Mouse (Mus musculus) hindbrain, embryonic 15.5 days (tissue): ENCODE measurements around the gene Nudt14. TPM values are rescaled to one million over a fixed set of nuclear protein-coding genes. Genes with fewer than 3 reads are reported as not detected.

Source experiments
- ATAC-seq: fragments of 200-750 bp; cut with Nextera tagmentation; 2 replicates; pipeline ENCODE4 v1.8.0; 2017; ENCODE audit warnings: low read depth, moderate number of reproducible peaks, moderate TSS enrichment; ENCODE audit not compliant: low FRiP score
- H3K27ac ChIP-seq: fragments of 300-500 bp; sonication (generic); replicated peaks from 2 replicates; pipeline ENCODE4 v1.5.1; 2015; ENCODE audit warnings: mild to moderate bottlenecking, inconsistent platforms
- H3K27me3 ChIP-seq: fragments of 300-500 bp; sonication (generic); 2 replicates; pipeline ENCODE4 v1.6.1; 2015; ENCODE audit warnings: control low read depth, inconsistent platforms
- H3K36me3 ChIP-seq: fragments of 300-500 bp; sonication (generic); 2 replicates; pipeline ENCODE4 v1.6.1; 2015; ENCODE audit warnings: control low read depth, inconsistent platforms
- H3K4me1 ChIP-seq: fragments of 300-500 bp; sonication (generic); replicated peaks from 2 replicates; pipeline ENCODE4 v1.6.1; 2015; ENCODE audit warnings: control low read depth, inconsistent platforms
- H3K4me2 ChIP-seq: fragments of 300-500 bp; sonication (generic); 2 replicates; pipeline ENCODE4 v1.6.1; 2015; ENCODE audit warnings: moderate library complexity, mild to moderate bottlenecking, inconsistent platforms
- H3K4me3 ChIP-seq: fragments of 300-500 bp; sonication (generic); 2 replicates; pipeline ENCODE4 v1.5.1; 2015; ENCODE audit warnings: mild to moderate bottlenecking, inconsistent platforms
- H3K9ac ChIP-seq: fragments of 300-500 bp; sonication (generic); 2 replicates; pipeline ENCODE4 v1.6.1; 2015; ENCODE audit warnings: inconsistent platforms
- H3K9me3 ChIP-seq: fragments of 300-500 bp; sonication (generic); 2 replicates; pipeline ENCODE4 v1.6.1; 2016; ENCODE audit warnings: control low read depth, inconsistent platforms
- WGBS: fragments of 180-500 bp; shearing (Covaris S2); methylation state at CpG from one replicate; pipeline ENCODE4 v1.1.7; 2015; 5-methylcytosine and 5-hydroxymethylcytosine counted together
- polyA plus RNA-seq: library from polyadenylated mRNA; unstranded; fragments of >200 nt; fragmentation: Nextera tagmentation; extraction: Ambion mirVana; gene quantifications from 2 replicates; pipeline ENCODE4 v1.2.1, GENCODE M21; 2015

Gene Nudt14
- polyA plus RNA-seq, 1 experiment from 2014 or later, result 60.9 TPM

DNA sequence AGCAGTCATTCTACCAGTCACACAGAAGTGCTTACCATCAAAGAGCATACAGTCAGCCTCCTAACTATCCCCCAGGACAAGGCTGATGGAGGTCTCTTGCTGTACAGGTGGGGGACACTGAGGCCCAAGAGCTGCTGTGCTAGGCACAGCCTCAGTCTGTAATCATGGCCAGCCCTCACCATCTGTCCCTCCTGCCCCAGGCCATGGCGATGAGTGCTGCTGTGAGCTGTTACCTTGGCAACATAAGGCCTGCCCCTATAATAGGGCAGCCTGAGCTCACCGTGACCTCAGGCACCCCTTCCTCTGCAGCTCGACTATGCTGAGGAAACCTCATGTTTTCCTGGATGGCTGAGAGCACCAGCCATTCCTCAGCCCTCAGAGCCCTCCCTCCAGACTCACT, 19.4 kb downstream of the Nudt14 start:
- Histone ChIP-seq H3K9me3 (no peaks in the 10 kb centered on the region), H3K36me3 (peaks cover 9% of the 10 kb centered on the region), H3K9ac (no peak overlapping the region), H3K4me1 (peaks cover 32% of the 10 kb centered on the region), H3K4me2 (no peak overlapping the region), H3K27me3 (no peaks in the 10 kb centered on the region), H3K27ac (no peak overlapping the region), H3K4me3 (no peak overlapping the region)
- 12% methylated on average over 3 of the region's 3 CpGs for WGBS
- no peak for ATAC-seq

DNA sequence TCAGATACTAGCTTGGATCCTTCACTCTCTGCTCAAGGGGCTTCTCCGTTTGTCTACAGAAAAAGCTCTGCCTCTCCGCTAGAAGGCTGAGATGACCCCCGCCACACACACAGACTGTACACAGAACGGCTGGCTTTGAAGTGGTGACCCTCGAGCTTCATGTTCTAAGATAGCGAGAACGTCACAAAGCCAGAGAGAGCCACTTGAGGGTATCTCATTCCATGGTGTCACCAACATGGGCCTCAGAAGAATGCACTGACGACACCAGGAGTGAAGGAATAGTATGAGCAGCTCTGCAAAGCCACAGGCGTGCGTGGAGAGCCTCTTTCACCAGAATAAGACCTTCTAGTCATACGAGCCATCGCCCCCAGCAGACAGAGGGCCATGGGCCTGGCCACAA, 20.4 kb downstream of the Nudt14 start:
- 86% methylated on average over 12 of the region's 12 CpGs for WGBS
- H3K9ac ChIP-seq, result no peak overlapping the region
- H3K4me2 ChIP-seq, result no peak overlapping the region
- no peaks in the 10 kb centered on the region for H3K9me3 ChIP-seq
- no peak for ATAC-seq
- no peak overlapping the region for H3K4me3 ChIP-seq
- peaks cover 10% of the 10 kb centered on the region for H3K36me3 ChIP-seq
- no peak overlapping the region for H3K27ac ChIP-seq
- peaks cover 22% of the 10 kb centered on the region for H3K4me1 ChIP-seq
- H3K27me3 ChIP-seq, result no peaks in the 10 kb centered on the region

DNA sequence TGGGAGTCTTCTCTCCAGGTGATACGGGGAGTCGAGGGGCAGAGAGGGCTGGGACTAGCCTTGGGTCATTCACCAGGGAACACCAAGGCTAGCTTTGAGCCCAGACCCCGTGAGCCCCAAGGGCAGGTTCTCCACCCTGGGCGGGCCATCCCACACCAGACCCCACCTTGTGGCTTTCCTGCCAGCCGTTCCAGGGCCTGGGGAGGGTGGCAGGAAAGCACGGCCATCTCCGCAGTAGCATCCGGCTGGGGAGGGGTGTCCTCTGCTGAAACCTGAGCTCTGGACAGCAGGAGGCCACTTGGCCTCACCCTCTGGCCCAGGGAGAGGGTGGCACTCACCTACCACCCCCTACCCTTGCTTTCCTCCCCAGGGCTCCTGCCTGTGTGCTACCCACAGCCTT, 24.0 kb downstream of the Nudt14 start:
- Histone ChIP-seq H3K9me3 (no peaks in the 10 kb centered on the region), H3K4me1 (peaks cover 10% of the 10 kb centered on the region), H3K9ac (no peak overlapping the region), H3K27ac (no peak overlapping the region), H3K4me3 (no peak overlapping the region), H3K36me3 (peaks cover 42% of the 10 kb centered on the region), H3K27me3 (no peaks in the 10 kb centered on the region), H3K4me2 (no peak overlapping the region)
- WGBS, result 65% methylated on average over 8 of the region's 8 CpGs
- no peak for ATAC-seq

DNA sequence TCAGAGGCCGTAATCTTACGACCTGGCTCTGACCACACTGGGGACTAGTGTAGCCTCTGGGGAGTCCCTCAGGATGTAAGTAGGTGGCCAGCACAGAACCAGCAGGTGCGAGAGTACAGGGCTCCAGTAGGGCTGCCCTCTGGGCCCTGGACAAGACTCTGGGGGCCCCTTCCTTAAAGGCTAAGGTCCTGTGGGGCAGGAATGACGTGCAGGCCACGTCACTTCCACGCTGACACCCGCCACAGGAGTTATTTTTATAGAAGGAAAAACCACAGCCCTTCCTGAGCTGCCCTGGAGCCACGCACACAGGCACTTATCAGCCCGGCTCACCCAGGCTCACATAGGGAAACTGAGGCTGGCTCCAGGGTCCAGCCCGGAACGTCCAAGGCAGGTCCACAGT, 24.4 kb downstream of the Nudt14 start:
- Histone ChIP-seq H3K9ac (no peak overlapping the region), H3K36me3 (peaks cover 46% of the 10 kb centered on the region), H3K4me2 (no peak overlapping the region), H3K4me1 (peaks cover 6% of the 10 kb centered on the region), H3K9me3 (no peaks in the 10 kb centered on the region), H3K27me3 (no peaks in the 10 kb centered on the region), H3K4me3 (no peak overlapping the region), H3K27ac (no peak overlapping the region)
- no peak for ATAC-seq
- 87% methylated on average over 11 of the region's 11 CpGs for WGBS

DNA sequence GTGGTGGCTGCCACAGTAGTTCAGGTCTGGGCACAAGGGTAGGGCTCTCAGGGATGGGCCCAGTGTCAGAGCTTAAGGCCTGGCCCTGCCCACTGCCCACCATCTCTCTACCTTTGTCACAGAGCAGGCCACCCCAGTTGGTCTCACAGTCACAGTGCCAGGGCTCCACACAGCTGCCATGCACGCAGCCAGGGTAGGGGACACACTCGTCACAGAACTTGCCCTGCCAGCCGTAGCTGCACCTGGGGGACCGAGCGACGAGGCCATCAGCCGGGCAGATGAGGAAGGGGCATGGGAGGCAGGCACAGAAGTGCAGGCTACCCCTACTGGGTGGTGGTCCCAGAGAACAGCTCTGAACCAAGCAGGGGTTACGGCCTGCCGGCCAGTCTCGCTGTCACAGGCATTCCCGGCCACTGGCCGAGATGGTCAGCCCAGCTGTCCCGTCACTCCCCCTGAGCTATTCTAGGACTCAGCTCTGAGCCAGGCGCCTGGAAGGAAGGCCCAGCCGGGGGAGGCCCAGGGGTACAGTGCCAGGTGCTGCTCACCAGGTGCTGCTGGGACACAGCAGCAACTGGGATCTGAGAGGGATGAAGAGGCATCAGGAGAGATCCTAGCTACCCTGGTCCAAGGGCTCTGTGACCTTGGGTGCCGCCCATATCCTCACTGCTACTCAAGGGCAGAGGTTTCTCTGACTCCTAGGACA, 25.1 kb downstream of the Nudt14 start:
- Histone ChIP-seq H3K27me3 (no peaks in the 10 kb centered on the region), H3K9ac (no peak overlapping the region), H3K4me2 (no peak overlapping the region), H3K27ac (no peak overlapping the region), H3K9me3 (no peaks in the 10 kb centered on the region), H3K36me3 (peaks cover 53% of the 10 kb centered on the region), H3K4me1 (peaks cover 4% of the 10 kb centered on the region), H3K4me3 (no peak overlapping the region)
- 76% methylated on average over 16 of the region's 16 CpGs for WGBS
- ATAC-seq, result no peak

DNA sequence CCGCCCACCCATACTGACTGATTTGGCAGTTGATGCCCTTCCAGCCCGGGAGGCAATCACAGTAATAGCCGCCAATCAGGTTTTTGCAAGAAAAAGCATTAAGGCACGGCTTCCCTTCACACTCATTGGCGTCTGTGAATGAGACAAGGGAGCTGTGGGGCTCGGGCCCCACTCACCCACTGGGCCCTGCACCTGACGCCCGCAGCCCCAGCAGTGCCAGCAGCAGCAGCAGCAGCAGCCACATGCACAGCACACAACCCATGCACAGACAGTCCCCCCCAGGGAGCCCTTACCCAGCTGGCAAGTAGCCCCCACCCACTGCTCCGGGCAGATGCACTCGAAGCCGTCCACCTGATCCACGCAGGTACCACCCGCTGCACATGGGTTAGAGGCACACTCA, 26.3 kb downstream of the Nudt14 start:
- no peak overlapping the region for H3K4me2 ChIP-seq
- no peaks in the 10 kb centered on the region for H3K9me3 ChIP-seq
- 51% methylated on average over 13 of the region's 13 CpGs for WGBS
- no peak overlapping the region for H3K9ac ChIP-seq
- no peaks in the 10 kb centered on the region for H3K27me3 ChIP-seq
- H3K36me3 ChIP-seq, result peaks cover 65% of the 10 kb centered on the region
- H3K4me1 ChIP-seq, result peaks cover 4% of the 10 kb centered on the region
- H3K4me3 ChIP-seq, result no peak overlapping the region
- H3K27ac ChIP-seq, result no peak overlapping the region
- no peak for ATAC-seq

DNA sequence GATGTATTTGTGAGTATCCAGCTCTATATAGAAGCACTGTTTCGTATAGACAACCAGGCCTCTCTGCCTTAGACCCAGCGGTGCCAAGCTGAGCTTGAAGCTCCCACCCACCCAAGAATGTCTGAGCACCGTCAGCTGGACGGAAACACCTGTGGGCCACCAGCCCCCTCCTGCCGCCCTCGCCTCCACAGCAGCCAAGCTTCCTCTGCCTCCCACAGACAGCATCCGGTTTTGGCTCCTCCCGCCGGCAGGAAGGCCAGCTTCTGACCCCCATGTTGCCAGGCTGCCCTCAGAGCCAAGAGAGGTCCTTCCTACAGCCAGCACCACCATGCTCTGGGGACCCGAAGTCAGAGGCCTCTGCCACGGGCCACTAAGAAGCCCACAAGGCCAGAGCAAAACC, 27.4 kb downstream of the Nudt14 start:
- no peak overlapping the region for H3K4me2 ChIP-seq
- no peak overlapping the region for H3K27ac ChIP-seq
- peaks cover 66% of the 10 kb centered on the region for H3K36me3 ChIP-seq
- no peaks in the 10 kb centered on the region for H3K27me3 ChIP-seq
- no peaks in the 10 kb centered on the region for H3K9me3 ChIP-seq
- no peak overlapping the region for H3K4me3 ChIP-seq
- no peak for ATAC-seq
- WGBS, result 86% methylated on average over 11 of the region's 11 CpGs
- H3K9ac ChIP-seq, result no peak overlapping the region
- H3K4me1 ChIP-seq, result peaks cover 4% of the 10 kb centered on the region

DNA sequence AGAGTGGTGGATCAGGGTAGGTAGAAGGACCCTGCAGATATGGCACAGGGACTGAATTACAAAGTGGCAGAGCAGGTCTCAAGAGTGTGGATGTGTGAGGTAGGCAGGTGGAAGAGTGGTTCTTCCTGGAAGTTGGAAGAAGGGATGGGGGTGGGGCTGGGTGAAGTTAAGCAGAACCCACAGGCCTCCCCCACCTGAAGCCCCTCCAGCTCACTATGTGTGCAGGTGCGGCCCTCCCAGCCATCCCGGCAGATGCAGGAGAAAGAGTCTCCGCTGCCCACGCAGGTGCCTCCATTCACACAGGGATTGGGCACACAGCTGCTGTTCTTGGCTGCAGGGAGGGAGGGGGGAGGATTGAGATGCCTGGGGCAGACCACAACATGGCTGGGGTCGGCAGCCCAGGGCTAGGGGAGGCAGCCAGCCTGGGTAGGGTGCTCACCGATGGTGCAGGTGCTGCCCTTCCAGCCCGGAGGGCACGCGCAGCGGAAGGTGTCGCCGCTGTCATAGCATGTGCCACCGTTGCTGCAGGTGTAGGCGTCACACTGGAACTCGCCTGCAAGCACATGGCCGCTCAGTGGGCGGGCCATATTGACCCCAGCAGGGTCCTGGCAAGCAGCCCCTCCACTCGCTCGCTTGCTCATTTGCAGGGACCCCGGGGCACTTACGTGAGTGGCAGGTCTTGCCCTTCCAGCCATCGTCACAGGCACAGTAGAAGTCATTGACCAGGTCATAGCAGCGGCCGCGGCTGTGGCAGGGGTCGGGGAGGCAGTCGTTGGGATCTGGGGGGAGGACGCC, 28.8 kb downstream of the Nudt14 start:
- no peak for ATAC-seq
- no peaks in the 10 kb centered on the region for H3K27me3 ChIP-seq
- 84% methylated on average over 28 of the region's 28 CpGs for WGBS
- peaks cover 4% of the 10 kb centered on the region for H3K4me1 ChIP-seq
- H3K4me2 ChIP-seq, result no peak overlapping the region
- no peak overlapping the region for H3K27ac ChIP-seq
- no peak overlapping the region for H3K4me3 ChIP-seq
- H3K9me3 ChIP-seq, result no peaks in the 10 kb centered on the region
- H3K9ac ChIP-seq, result no peak overlapping the region
- peaks cover 80% of the 10 kb centered on the region for H3K36me3 ChIP-seq

DNA sequence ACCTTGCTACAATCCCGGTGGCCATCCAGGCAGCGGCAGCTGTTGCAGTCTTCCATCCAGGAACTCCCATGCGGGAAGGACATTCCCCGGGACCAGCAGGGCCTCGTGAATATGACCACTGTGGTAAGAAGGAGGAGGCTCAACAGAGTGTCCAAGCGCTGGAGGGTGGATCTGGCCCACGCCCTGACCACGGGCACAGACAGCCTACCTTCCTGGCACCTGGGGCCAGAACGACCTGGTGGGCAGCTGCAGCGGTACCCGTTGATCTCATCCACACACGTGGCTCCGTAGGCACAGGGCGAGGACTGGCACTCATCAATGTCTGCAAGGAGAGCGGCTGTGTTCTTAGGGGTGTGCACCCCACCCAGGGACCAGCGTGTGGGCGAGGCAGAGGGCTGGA, 30.2 kb downstream of the Nudt14 start:
- Histone ChIP-seq H3K4me2 (no peak overlapping the region), H3K9me3 (no peaks in the 10 kb centered on the region), H3K36me3 (peaks cover 86% of the 10 kb centered on the region), H3K27ac (no peak overlapping the region), H3K27me3 (no peaks in the 10 kb centered on the region), H3K4me1 (peaks cover 4% of the 10 kb centered on the region), H3K9ac (no peak overlapping the region), H3K4me3 (no peak overlapping the region)
- 94% methylated on average over 17 of the region's 17 CpGs for WGBS
- no peak for ATAC-seq

DNA sequence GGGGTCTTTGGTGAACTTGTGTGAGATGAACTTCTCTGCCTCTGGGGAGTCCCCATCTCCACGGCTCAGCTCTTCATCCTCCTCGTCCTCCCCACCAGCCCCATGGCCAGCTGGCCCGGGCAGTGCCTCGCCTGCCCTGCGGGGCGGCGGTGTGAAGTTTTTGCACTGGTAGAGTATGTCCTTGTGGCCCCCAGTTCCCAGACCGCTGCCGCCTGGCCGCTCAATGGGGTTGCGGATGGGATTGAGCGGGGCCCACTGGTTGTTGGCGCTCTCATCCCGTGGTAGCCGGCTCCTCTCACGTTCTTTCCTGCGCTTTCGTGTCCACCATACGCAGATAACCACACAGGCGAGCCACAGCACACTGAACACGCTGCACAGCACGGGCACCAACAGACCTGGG, 32.9 kb downstream of the Nudt14 start:
- Histone ChIP-seq H3K36me3 (peaks cover 64% of the 10 kb centered on the region), H3K27ac (no peak overlapping the region), H3K4me1 (no peaks in the 10 kb centered on the region), H3K27me3 (no peaks in the 10 kb centered on the region), H3K9ac (no peak overlapping the region), H3K9me3 (no peaks in the 10 kb centered on the region), H3K4me2 (no peak overlapping the region), H3K4me3 (no peak overlapping the region)
- WGBS, result 96% methylated on average over 22 of the region's 22 CpGs
- ATAC-seq, result no peak

DNA sequence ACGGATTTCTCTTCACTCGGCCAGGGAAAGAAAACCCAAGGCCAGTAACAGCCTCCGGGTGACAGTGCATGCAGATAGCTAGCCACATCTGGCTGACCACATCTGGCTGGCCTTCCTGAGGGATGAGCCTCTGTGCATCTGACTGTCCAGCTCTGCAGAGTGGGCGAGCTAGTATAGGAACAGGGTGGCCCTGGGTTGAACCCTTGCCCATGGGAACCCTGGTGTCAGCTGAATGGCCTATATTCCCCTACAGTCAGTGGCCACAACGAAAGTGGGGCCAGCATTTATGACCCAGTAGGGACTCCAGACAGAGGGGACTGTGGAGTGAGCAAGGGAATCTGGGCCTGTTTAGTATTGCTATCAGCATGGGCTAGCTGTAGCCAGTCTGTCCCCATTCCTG, 36.9 kb downstream of the Nudt14 start:
- Histone ChIP-seq H3K36me3 (peaks cover 25% of the 10 kb centered on the region), H3K27me3 (no peaks in the 10 kb centered on the region)
- no peak for ATAC-seq

DNA sequence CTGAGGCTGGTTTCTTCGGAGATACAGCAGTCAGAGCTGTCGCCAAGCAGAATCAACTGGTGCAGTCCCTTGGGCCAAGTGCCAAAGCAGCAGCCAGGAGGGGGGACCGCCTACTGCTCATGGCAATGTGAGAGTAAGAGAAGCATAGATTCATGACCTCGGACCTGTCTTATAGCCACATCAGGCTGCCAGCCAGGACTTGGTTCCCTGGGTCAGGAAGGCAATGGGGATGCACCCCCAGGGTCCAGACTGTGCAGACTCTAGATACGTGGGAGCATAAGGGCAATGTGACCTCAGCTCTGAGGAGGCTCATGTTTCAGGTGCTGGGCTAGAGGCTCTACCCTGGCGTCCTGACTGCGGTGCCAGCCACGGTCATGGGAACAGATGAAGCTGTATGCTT, 38.0 kb downstream of the Nudt14 start:
- Histone ChIP-seq H3K36me3 (peaks cover 15% of the 10 kb centered on the region), H3K4me3 (no peak overlapping the region), H3K27me3 (no peaks in the 10 kb centered on the region), H3K27ac (no peak overlapping the region), H3K9ac (no peak overlapping the region), H3K4me1 (no peaks in the 10 kb centered on the region), H3K9me3 (no peaks in the 10 kb centered on the region), H3K4me2 (no peak overlapping the region)
- WGBS, result 71% methylated on average over 8 of the region's 8 CpGs
- ATAC-seq, result no peak

More for the DNA sequence above, 36.9 kb downstream of the Nudt14 start:
- Histone ChIP-seq H3K4me3 (no peak overlapping the region), H3K4me1 (no peaks in the 10 kb centered on the region), H3K9me3 (no peaks in the 10 kb centered on the region), H3K4me2 (no peak overlapping the region), H3K9ac (no peak overlapping the region), H3K27ac (no peak overlapping the region)
- WGBS, result 86% methylated on average over 5 of the region's 5 CpGs
